Mouse (Mus musculus): Measurements from ENCODE around the gene Setd1a. TPM values are rescaled to one million over a fixed set of nuclear protein-coding genes. Genes with fewer than 3 reads are reported as not detected.
"Not testable (repeated sequence)": the region's sequence is repeated elsewhere in the genome, so short reads cannot be mapped to it uniquely, and the experiment has no call there.

Setd1a gene
- polyA plus RNA-seq, 1 experiment from 2014 or later, result 20.3 TPM

- Histone ChIP-seq H3K27me3 (replicated peaks) (no peaks in the 10 kb centered on the region), H3K27ac (no peak overlapping the region), H3K4me2 (replicated peaks) (peak overlapping the region; percentile 73), H3K36me3 (peaks cover 49% of the 10 kb centered on the region), H3K9ac (no peak overlapping the region), H3K9me3 (no peaks in the 10 kb centered on the region), H3K4me3 (no peak overlapping the region), H3K4me1 (peaks cover 25% of the 10 kb centered on the region)
- ATAC-seq (ENCODE audit: low FRiP score, low read depth), result peak; percentile 43
- WGBS, result 46% methylated on average over 13 of the region's 13 CpGs
Measured at GRCm38 (mm10) chr7:127768346-127768996, 8.0 kb upstream of the Setd1a start.

DNA sequence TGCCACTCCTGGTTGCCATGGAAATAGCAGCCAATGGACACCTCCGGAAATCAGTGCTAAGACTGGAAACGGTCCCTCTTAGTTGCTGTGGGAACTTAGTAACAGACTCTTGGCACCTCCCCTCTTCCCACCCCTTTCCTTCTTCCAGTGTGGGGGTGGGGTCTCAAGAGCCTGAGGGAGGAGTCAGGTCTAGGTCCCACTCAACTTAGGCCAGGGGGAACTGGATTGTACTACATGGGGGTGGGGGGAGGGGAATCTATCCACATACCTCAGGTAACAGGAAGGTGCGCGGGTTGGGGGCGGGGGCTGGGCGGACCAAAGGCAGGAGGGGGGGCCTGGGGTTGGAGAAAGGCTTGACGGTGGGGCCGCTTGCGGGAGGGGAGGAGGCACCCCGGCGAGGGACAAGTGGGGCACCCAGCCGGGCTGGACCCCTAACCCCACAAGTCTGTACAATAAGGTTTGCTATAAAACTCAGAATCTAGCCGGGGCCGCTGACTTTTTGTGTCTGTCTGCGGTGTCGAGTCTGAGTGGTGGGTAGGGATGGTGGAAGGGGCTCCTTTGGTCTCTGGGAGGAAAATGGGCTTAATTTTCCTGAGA, 7.4 kb upstream of the Setd1a start:
- H3K9me3 ChIP-seq, result no peaks in the 10 kb centered on the region
- 2% methylated on average over 16 of the region's 16 CpGs for WGBS
- H3K27me3 ChIP-seq (replicated peaks), result no peaks in the 10 kb centered on the region
- H3K9ac ChIP-seq, result peak overlapping the region; percentile 67
- peak overlapping the region; percentile 73 for H3K4me2 ChIP-seq (replicated peaks)
- no peak overlapping the region for H3K27ac ChIP-seq
- peaks cover 25% of the 10 kb centered on the region for H3K4me1 ChIP-seq
- H3K36me3 ChIP-seq, result peaks cover 43% of the 10 kb centered on the region
- ATAC-seq (ENCODE audit: low FRiP score, low read depth), result peak; percentile 87
- H3K4me3 ChIP-seq, result peak overlapping the region; percentile 45

GRCm38 (mm10) chr7:127769651-127770038, 6.8 kb upstream of the Setd1a start, which contains the start of gene Orai3:
Orai3 (plus strand) TSS chr7:127769815.
- peak within 1 kb of the TSS; percentile 45 for H3K4me3 ChIP-seq
- under 1% methylated on average over 24 of the region's 24 CpGs for WGBS
- H3K9ac ChIP-seq, result peak within 1 kb of the TSS; percentile 67
- H3K36me3 ChIP-seq, result peaks cover 37% of the 10 kb centered on the region
- H3K9me3 ChIP-seq, result no peaks in the 10 kb centered on the region
- peak; percentile 63 for ATAC-seq (ENCODE audit: low FRiP score, low read depth)
- peaks cover 25% of the 10 kb centered on the region for H3K4me1 ChIP-seq
- peak within 1 kb of the TSS; percentile 73 for H3K4me2 ChIP-seq (replicated peaks)
- no peak within 1 kb of the TSS for H3K27ac ChIP-seq
- no peaks in the 10 kb centered on the region for H3K27me3 ChIP-seq (replicated peaks)

DNA sequence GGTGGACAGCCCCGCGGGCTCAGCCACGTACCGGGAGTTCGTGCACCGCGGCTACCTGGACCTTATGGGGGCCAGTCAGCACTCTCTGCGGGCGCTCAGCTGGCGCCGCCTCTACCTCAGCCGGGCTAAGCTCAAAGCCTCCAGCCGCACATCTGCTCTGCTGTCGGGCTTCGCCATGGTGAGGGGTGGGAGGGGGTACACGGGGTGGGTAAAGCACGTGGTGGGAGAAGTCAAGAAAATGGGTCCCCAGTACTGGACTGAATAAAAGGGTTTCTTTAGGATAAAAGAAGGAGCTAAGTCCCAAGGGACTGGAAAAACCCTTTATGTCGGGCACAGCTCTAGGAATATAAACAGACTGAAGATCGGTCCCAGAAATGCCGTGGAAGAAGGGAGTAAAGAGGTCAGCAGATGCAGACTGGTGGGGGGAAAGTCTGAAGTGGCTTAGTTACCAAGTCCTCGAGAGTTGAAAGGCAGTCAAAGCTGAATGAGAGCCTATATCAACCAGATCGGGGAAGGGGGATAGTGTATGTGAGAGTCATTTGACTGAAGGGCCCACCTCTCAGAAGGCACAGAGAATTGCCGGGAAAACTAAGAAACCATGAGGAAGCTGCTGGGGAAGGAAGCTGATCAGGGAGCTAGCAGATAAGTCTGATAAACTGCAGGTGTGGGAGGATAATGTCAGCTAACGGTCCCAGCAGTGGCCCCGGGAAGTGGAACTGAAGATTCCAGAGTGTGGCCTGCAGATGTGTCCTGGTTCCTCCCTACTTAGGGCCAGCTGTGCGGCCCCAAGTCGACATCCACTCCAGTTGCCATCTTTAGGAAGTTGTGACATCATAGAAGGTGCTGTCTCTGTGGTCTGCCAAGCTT, 6.2 kb upstream of the Setd1a start:
- WGBS, result 6% methylated on average over 27 of the region's 27 CpGs
- ATAC-seq (ENCODE audit: low FRiP score, low read depth), result peak; percentile 27

DNA sequence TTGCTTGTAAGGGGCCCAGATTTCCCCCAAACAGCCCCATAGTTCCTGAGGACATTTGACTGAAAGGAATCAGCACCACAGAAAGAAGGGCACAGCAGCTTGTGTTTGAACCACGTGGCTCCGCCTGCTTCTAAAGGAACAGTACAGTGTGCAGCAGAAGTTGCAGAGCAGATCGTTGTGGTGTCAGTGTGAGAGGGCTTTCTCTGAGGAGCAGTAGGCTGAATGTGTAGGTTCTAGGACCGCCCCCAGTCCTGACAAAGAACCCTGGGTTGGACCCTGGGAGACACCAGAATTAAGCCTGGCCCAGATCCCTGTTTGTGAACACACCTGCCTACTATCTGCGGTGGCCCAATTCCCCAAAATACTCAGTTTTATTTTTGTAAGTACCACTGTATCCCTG, 5.2 kb upstream of the Setd1a start:
- Histone ChIP-seq H3K9ac (no peak overlapping the region), H3K27me3 (replicated peaks) (no peaks in the 10 kb centered on the region), H3K4me3 (no peak overlapping the region), H3K9me3 (no peaks in the 10 kb centered on the region), H3K4me2 (replicated peaks) (0 out of 2 replicates have a peak overlapping the region, but pooled peaks have one; percentile 73), H3K36me3 (peaks cover 22% of the 10 kb centered on the region), H3K4me1 (peaks cover 25% of the 10 kb centered on the region), H3K27ac (no peak overlapping the region)
- no peak for ATAC-seq (ENCODE audit: low FRiP score, low read depth)
- 70% methylated on average over 5 of the region's 5 CpGs for WGBS

More for the DNA sequence above, 6.2 kb upstream of the Setd1a start:
- Histone ChIP-seq H3K4me1 (peaks cover 25% of the 10 kb centered on the region), H3K4me2 (replicated peaks) (peak overlapping the region; percentile 73), H3K9me3 (no peaks in the 10 kb centered on the region), H3K27ac (no peak overlapping the region), H3K9ac (peak overlapping the region; percentile 67), H3K4me3 (peak overlapping the region; percentile 45), H3K27me3 (replicated peaks) (no peaks in the 10 kb centered on the region), H3K36me3 (peaks cover 31% of the 10 kb centered on the region)

DNA sequence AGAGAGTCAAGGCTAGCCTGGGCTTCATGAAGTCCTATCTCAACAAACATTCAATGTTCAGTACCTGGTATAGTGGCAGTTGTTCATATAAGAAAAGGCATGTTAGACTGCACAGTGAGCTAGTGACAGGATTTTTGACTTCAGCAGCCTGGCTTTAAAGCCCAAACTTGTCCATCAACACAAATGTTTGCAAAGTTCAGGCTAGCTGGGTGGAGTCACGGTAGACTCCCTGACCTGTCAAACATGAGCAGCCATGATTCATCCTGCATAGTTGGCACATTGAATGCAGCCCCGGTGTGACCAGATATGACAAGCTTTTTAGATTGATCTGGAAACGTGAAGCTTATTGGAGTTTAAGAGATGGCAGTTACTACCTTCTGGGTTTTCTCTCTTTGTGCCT, 4.4 kb upstream of the Setd1a start:
- H3K4me1 ChIP-seq, result peaks cover 25% of the 10 kb centered on the region
- H3K36me3 ChIP-seq, result peaks cover 16% of the 10 kb centered on the region
- no peak overlapping the region for H3K9ac ChIP-seq
- whole genome bisulfite sequencing, result 79% methylated on average over 3 of the region's 3 CpGs
- H3K4me2 ChIP-seq (replicated peaks), result no peak overlapping the region
- no peak for ATAC-seq (ENCODE audit: low FRiP score, low read depth)
- no peak overlapping the region for H3K4me3 ChIP-seq
- no peaks in the 10 kb centered on the region for H3K9me3 ChIP-seq
- no peak overlapping the region for H3K27ac ChIP-seq
- no peaks in the 10 kb centered on the region for H3K27me3 ChIP-seq (replicated peaks)

DNA sequence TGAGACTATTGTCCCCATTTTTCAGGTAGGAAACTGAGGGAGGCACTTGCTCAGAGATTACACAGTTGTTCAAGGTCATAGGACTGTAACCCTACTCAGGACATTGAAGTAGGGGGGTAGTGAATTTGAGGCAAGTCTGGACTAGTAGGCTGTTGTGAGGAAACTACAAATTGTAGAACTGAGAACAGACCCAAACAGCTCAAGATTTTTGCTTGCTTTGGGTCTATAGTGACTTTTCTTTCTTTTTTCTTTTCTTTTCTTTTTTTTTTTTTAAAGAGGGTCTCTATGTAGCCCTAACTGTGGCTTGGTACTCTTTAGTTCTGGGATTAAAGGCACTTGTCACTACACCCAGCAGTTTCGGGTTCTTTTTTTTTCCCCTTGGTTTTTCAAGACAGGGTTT, 3.9 kb upstream of the Setd1a start:
- H3K4me2 ChIP-seq (replicated peaks), result no peak overlapping the region
- H3K27ac ChIP-seq, result no peak overlapping the region
- H3K9ac ChIP-seq, result no peak overlapping the region
- H3K36me3 ChIP-seq, result peaks cover 11% of the 10 kb centered on the region
- H3K9me3 ChIP-seq, result no peaks in the 10 kb centered on the region
- no peaks in the 10 kb centered on the region for H3K27me3 ChIP-seq (replicated peaks)
- peaks cover 25% of the 10 kb centered on the region for H3K4me1 ChIP-seq
- no peak for ATAC-seq (ENCODE audit: low FRiP score, low read depth)
- H3K4me3 ChIP-seq, result no peak overlapping the region
- WGBS, result 88% methylated on average over 1 of the region's 1 CpGs

GRCm38 (mm10) chr7:127773664-127774384, 2.6 kb upstream of the Setd1a start:
- no peak for ATAC-seq (ENCODE audit: low FRiP score, low read depth)
- H3K4me2 ChIP-seq (replicated peaks), result no peak overlapping the region
- no peak overlapping the region for H3K4me3 ChIP-seq
- no peaks in the 10 kb centered on the region for H3K27me3 ChIP-seq (replicated peaks)
- no peak overlapping the region for H3K27ac ChIP-seq
- no peak overlapping the region for H3K9ac ChIP-seq
- 41% methylated on average over 9 of the region's 9 CpGs for WGBS
- no peaks in the 10 kb centered on the region for H3K36me3 ChIP-seq
- H3K9me3 ChIP-seq, result no peaks in the 10 kb centered on the region
- H3K4me1 ChIP-seq, result peaks cover 29% of the 10 kb centered on the region

DNA sequence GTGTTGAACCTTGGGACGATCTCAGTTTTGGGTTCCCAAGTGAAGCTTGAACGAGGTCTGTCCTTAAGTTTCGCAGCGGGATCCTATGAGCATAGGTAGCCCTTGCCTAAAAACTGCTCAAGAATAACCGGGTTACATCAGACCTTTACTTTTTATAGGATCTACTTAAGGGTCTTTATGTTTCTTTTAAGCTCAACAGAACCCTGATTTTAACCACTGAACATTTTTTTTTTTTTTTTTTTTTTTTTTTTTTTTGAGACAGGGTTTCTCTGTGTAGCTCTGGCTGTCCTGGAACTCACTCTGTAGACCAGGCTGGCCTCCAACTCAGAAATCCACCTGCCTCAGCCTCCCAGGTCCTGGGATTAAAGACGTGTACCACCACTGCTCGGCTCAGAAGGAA, 633 bp upstream of the Setd1a start:
- WGBS, result 80% methylated on average over 7 of the region's 7 CpGs
- not testable (repeated sequence) for ATAC-seq (ENCODE audit: low FRiP score, low read depth); H3K9me3 ChIP-seq; H3K27me3 ChIP-seq (replicated peaks)
- H3K36me3 ChIP-seq, result peaks cover 18% of the 10 kb centered on the region
- peak overlapping the region; percentile 92; the same call in 1 of the 2 replicates for H3K9ac ChIP-seq
- H3K4me3 ChIP-seq, result peak overlapping the region; percentile 92
- H3K4me1 ChIP-seq, result peaks cover 11% of the 10 kb centered on the region
- peak overlapping the region; percentile 78; the same call in 1 of the 2 replicates for H3K27ac ChIP-seq
- H3K4me2 ChIP-seq (replicated peaks), result peak overlapping the region; percentile 88

GRCm38 (mm10) chr7:127776878-127777473, 506 bp downstream of the Setd1a start:
- ATAC-seq (ENCODE audit: low FRiP score, low read depth), result peak; percentile 94
- Histone ChIP-seq H3K4me3 (peak overlapping the region; percentile 92), H3K4me2 (replicated peaks) (peak overlapping the region; percentile 88), H3K9ac (peak overlapping the region; percentile 92), H3K27ac (peak overlapping the region; percentile 78), H3K27me3 (replicated peaks) (no peaks in the 10 kb centered on the region), H3K4me1 (peaks cover 11% of the 10 kb centered on the region), H3K36me3 (peaks cover 29% of the 10 kb centered on the region), H3K9me3 (no peaks in the 10 kb centered on the region)
- WGBS, result under 1% methylated on average over 69 of the region's 70 CpGs

DNA sequence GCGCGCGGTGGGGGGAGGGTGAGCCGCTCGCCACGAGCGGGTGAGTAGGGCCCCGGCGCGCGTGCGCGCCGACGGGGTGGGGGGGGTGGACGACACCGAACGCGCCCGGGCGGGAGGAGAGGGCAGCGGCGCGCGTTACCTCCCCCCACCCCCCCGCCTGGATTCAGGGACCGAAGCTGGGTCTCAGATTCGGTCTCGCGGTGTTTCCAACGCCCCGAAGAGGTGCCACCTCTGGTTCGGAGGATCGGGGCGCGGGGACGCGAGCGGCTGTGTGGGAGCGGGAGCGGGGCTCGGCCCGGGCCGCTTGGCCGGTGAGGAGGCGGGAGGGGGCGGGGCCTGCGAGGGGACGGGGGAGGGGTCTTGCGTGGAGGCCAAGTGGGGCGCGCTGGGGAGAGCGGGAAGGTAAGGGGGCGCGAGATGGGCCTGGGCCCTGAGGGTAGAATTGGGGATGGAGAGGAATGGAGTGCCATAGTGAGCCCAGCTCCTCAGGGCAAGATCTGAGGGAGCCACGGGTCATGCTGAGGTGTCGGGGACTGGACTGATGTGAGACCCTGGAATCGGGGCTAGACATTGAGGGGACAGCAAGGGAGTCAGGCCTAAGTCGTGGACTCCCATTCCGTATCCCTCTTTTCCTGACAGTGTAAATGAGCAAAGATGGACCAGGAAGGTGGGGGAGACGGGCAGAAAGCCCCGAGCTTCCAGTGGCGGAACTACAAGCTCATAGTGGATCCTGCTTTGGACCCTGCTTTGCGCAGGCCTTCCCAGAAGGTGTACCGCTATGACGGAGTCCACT, 1.2 kb downstream of the Setd1a start:
- Histone ChIP-seq H3K4me2 (replicated peaks) (peak overlapping the region; percentile 88), H3K4me3 (peak overlapping the region; percentile 92), H3K4me1 (peaks cover 11% of the 10 kb centered on the region), H3K36me3 (peaks cover 36% of the 10 kb centered on the region), H3K9me3 (no peaks in the 10 kb centered on the region), H3K27me3 (replicated peaks) (no peaks in the 10 kb centered on the region), H3K27ac (peak overlapping the region; percentile 78), H3K9ac (peak overlapping the region; percentile 92)
- peak; percentile 39 for ATAC-seq (ENCODE audit: low FRiP score, low read depth)
- 3% methylated on average over 66 of the region's 66 CpGs for WGBS
